Mouse (Mus musculus): ENCODE results near the gene Gm20388.

DNA sequence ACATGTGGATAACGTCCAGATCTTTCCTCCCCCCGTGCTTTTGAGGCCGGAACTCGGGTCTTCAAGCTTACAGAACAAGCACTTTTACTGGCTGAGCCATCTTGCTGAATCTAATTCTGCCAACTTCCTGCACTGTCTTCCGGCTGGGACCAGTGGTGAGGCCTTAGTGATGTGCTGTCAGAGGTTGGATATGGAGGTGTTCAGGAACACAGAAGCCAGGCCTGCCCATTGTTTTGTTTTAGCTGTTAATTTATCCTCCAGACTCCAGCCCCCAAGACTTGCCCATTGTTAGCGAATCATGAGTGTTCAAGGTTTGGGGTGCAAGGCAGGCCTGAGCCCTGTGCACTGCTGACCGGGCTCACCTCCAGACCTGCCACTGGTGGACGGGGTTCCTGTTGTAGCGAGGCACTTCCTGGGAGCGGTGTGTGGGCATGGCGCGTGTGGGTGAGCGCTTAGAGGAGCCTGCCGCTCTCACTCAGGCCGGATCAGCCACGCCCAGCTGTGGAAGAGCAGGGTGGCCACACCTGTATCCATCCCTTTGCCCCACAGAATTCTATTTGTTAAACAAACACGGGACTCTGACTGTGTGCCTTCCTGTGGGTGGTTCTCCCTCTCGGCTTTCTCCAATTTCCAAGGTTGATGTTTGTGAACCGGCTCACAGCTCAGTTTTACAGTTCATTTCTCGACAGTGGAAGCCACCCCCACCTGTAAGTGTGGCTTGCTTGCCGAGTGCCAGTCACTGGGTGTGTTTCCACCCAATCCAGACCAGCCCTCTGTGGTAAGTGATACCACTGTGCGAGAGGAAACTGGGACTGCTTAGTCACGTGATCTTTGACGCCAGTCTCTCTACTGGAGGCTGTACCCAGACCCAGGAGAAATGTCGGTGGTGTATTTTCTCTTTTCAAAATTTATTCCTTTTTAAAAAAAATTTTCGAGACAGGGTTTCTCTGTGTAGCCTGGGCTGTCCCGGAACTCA is 3430.7 kb downstream of the Gm20388 start:
- TF ChIP-seq CTCF (IDR thresholded peaks at IDR 0.05; ENCODE audit: low read depth) = no peak
- TF ChIP-seq EP300 (IDR thresholded peaks at IDR 0.05; ENCODE audit: low read depth) = no peak
